Mouse (Mus musculus): ENCODE measurements around the gene Wdr19.
"Not testable (repeated sequence)": the region's sequence is repeated elsewhere in the genome, so short reads cannot be mapped to it uniquely, and the experiment has no call there.

Wdr19 gene

GRCm38 (mm10) chr5:65299623-65300022, 100.1 kb downstream of the Wdr19 start:
- not testable (repeated sequence) for DNase-seq (ENCODE audit: extremely low spot score)

GRCm38 (mm10) chr5:65300121-65300520, 100.6 kb downstream of the Wdr19 start:
- DNase-seq (ENCODE audit: extremely low spot score), result no peak

DNA sequence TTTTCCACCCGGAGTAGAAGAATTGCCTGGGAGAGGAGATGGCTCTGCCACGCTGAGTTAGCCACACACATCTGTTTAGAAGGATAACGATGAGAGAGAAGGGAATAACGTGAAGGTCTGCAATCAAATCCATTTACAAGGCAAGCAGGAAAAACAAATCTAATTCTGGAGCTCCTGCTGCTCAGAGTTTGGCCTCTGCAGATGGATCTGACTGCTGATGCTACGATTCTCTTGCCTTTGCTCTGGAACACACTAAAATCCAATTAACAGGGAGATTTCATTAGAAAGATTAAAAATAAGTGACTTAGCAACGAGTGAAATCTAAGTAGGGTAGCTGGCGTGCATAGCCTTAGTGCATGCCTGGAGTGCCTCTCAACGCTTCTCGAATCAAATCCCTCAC, 106.0 kb downstream of the Wdr19 start:
- no peak for DNase-seq (ENCODE audit: extremely low spot score)

DNA sequence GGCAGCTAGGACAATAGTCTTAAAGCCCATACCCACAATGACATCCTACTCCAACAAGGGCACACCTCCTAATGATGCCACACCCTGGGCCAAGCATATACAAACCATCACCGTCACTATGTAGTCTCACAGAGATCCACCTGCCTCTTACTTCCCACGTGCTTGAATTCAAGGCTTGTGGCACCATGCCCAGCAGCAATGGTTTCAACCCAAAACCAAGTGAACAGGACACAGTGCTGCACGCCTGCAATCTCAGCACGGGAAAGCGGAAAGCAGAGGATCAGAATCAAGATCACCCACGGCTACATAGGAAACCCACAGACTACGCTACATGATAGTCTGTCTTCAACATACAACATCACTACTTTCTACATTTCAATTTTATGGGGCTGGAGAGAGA, 108.7 kb downstream of the Wdr19 start:
- no peak for DNase-seq (ENCODE audit: extremely low spot score)

- no peak for DNase-seq (ENCODE audit: extremely low spot score)
Measured at GRCm38 (mm10) chr5:65308866-65309265, 109.4 kb downstream of the Wdr19 start.
